Mouse (Mus musculus): ENCODE measurements at regions not wholly inside any gene's neighbourhood (a gene's known extent, or its start where the extent isn't known, plus 50 kb on each side); places are given as distances from the start of the nearest gene placed in this dataset.

DNA sequence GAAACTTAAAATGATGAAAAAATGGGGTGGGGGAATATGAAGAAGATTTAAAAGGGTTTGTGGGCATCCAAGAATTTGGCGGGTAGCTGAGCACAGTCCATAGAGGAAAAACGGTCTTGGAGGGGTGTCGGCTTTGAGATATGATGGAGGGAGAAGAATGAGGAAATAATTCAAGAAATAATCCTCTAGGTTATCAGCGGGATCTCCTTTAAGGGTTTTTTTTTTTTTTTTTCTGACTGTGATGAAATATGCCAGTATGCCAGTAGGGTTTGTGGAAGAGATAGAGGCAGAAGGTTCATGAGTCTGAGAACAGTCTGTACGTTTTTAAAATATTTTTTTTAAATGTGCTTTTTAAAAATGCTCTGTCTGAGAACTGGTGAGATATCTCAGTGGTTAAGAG lies 135.3 kb upstream of the Plxnc1 start:
- TF ChIP-seq CTCF (IDR thresholded peaks at IDR 0.05; ENCODE audit: extremely low read depth, insufficient read depth, insufficient read length, insufficient replicate concordance) (no peak), POLR2A (IDR thresholded peaks at IDR 0.05; ENCODE audit: low read depth, low read length) (no peak)
